Mouse (Mus musculus): ENCODE measurements at regions not wholly inside any gene's neighbourhood (a gene's known extent, or its start where the extent isn't known, plus 50 kb on each side); places are given as distances from the start of the nearest gene placed in this dataset.

- no peak for DNase-seq (ENCODE audit: low read depth, low spot score)
Measured at GRCm38 (mm10) chr16:30735360-30735759, 135.8 kb downstream of the Fam43a start.

- no peak for DNase-seq (ENCODE audit: low read depth, low spot score)
Measured at GRCm38 (mm10) chr16:30735969-30736368, 136.4 kb downstream of the Fam43a start.

GRCm38 (mm10) chr16:30736662-30737326 lies 137.3 kb downstream of the Fam43a start:
- DNase-seq (ENCODE audit: low read depth, low spot score): no peak

- DNase-seq (ENCODE audit: low read depth, low spot score): no peak
Measured at GRCm38 (mm10) chr16:30737524-30737923, 138.0 kb downstream of the Fam43a start.

- no peak for DNase-seq (ENCODE audit: low read depth, low spot score)
Measured at GRCm38 (mm10) chr16:30739651-30740050, 140.1 kb downstream of the Fam43a start.

- no peak for DNase-seq (ENCODE audit: low read depth, low spot score)
Measured at GRCm38 (mm10) chr16:30741192-30741591, 141.7 kb downstream of the Fam43a start.

GRCm38 (mm10) chr16:30742474-30742873 lies 143.0 kb downstream of the Fam43a start:
- no peak for DNase-seq (ENCODE audit: low read depth, low spot score)

- no peak for DNase-seq (ENCODE audit: low read depth, low spot score)
Measured at GRCm38 (mm10) chr16:30743566-30743965, 144.0 kb downstream of the Fam43a start.

GRCm38 (mm10) chr16:30744237-30744636 lies 144.7 kb downstream of the Fam43a start:
- DNase-seq (ENCODE audit: low read depth, low spot score): no peak

- DNase-seq (ENCODE audit: low read depth, low spot score): no peak
Measured at GRCm38 (mm10) chr16:30745598-30746181, 146.2 kb downstream of the Fam43a start.

GRCm38 (mm10) chr16:30746211-30746610 lies 146.7 kb downstream of the Fam43a start:
- no peak for DNase-seq (ENCODE audit: low read depth, low spot score)

GRCm38 (mm10) chr16:30749841-30750240 lies 150.3 kb downstream of the Fam43a start:
- no peak for DNase-seq (ENCODE audit: low read depth, low spot score)

- DNase-seq (ENCODE audit: low read depth, low spot score): no peak
Measured at GRCm38 (mm10) chr16:30755771-30756170, 156.2 kb downstream of the Fam43a start.

GRCm38 (mm10) chr16:30756678-30757077 lies 157.2 kb downstream of the Fam43a start:
- DNase-seq (ENCODE audit: low read depth, low spot score): no peak

GRCm38 (mm10) chr16:30757556-30757955 lies 158.0 kb downstream of the Fam43a start:
- DNase-seq (ENCODE audit: low read depth, low spot score): no peak

- DNase-seq (ENCODE audit: low read depth, low spot score): no peak
Measured at GRCm38 (mm10) chr16:30758041-30758440, 158.5 kb downstream of the Fam43a start.

- DNase-seq (ENCODE audit: low read depth, low spot score): no peak
Measured at GRCm38 (mm10) chr16:30759503-30759902, 160.0 kb downstream of the Fam43a start.

- DNase-seq (ENCODE audit: low read depth, low spot score): no peak
Measured at GRCm38 (mm10) chr16:30761201-30761710, 161.7 kb downstream of the Fam43a start.

GRCm38 (mm10) chr16:30762898-30763595 lies 163.5 kb downstream of the Fam43a start:
- DNase-seq (ENCODE audit: low read depth, low spot score): no peak

GRCm38 (mm10) chr16:30765591-30765990 lies 166.1 kb downstream of the Fam43a start:
- no peak for DNase-seq (ENCODE audit: low read depth, low spot score)

GRCm38 (mm10) chr16:30769007-30769442 lies 169.5 kb downstream of the Fam43a start:
- no peak for DNase-seq (ENCODE audit: low read depth, low spot score)

GRCm38 (mm10) chr16:30769467-30769866 lies 169.9 kb downstream of the Fam43a start:
- no peak for DNase-seq (ENCODE audit: low read depth, low spot score)

- no peak for DNase-seq (ENCODE audit: low read depth, low spot score)
Measured at GRCm38 (mm10) chr16:30772802-30773201, 173.3 kb downstream of the Fam43a start.

All from WW6 (cell line).